Mouse (Mus musculus) intestine, embryonic 15.5 days (tissue): Measurements from ENCODE around the gene a. TPM values are rescaled to one million over a fixed set of nuclear protein-coding genes. Genes with fewer than 3 reads are reported as not detected.

Source experiments
- ATAC-seq: fragments of 200-750 bp; cut with Nextera tagmentation; 2 replicates; pipeline ENCODE4 v1.8.0; 2017; ENCODE audit warnings: moderate TSS enrichment, moderate library complexity
- H3K27ac ChIP-seq: fragments of 300-500 bp; sonication (generic); 2 replicates; pipeline ENCODE4 v1.5.1; 2015; ENCODE audit warnings: mild to moderate bottlenecking, inconsistent platforms
- H3K27me3 ChIP-seq: fragments of 300-500 bp; sonication (generic); replicated peaks from 2 replicates; pipeline ENCODE4 v1.6.1; 2015; ENCODE audit warnings: inconsistent platforms
- H3K36me3 ChIP-seq: fragments of 300-500 bp; sonication (generic); 2 replicates; pipeline ENCODE4 v1.6.1; 2015; ENCODE audit warnings: inconsistent platforms
- H3K4me1 ChIP-seq: fragments of 300-500 bp; sonication (generic); replicated peaks from 2 replicates; pipeline ENCODE4 v1.6.1; 2015; ENCODE audit warnings: inconsistent platforms
- H3K4me2 ChIP-seq: fragments of 300-500 bp; sonication (generic); replicated peaks from 2 replicates; pipeline ENCODE4 v1.6.1; 2015; ENCODE audit warnings: mild to moderate bottlenecking, inconsistent platforms
- H3K4me3 ChIP-seq: fragments of 300-500 bp; sonication (generic); replicated peaks from 2 replicates; pipeline ENCODE4 v1.5.1; 2015; ENCODE audit warnings: inconsistent platforms
- H3K9ac ChIP-seq: fragments of 300-500 bp; sonication (generic); 2 replicates; pipeline ENCODE4 v1.6.1; 2015; ENCODE audit warnings: inconsistent platforms
- H3K9me3 ChIP-seq: fragments of 300-500 bp; sonication (generic); 2 replicates; pipeline ENCODE4 v1.6.1; 2016; ENCODE audit warnings: inconsistent platforms
- WGBS: fragments of 180-500 bp; shearing (Covaris S2); methylation state at CpG from one replicate; pipeline ENCODE4 v1.1.7; 2015; 5-methylcytosine and 5-hydroxymethylcytosine counted together
- polyA plus RNA-seq: library from polyadenylated mRNA; unstranded; fragments of >200 nt; fragmentation: Nextera tagmentation; extraction: Ambion mirVana; gene quantifications from 2 replicates; pipeline ENCODE4 v1.2.1, GENCODE M21; 2015

Gene a
- polyA plus RNA-seq, 1 experiment from 2014 or later, result 0.63 TPM

DNA sequence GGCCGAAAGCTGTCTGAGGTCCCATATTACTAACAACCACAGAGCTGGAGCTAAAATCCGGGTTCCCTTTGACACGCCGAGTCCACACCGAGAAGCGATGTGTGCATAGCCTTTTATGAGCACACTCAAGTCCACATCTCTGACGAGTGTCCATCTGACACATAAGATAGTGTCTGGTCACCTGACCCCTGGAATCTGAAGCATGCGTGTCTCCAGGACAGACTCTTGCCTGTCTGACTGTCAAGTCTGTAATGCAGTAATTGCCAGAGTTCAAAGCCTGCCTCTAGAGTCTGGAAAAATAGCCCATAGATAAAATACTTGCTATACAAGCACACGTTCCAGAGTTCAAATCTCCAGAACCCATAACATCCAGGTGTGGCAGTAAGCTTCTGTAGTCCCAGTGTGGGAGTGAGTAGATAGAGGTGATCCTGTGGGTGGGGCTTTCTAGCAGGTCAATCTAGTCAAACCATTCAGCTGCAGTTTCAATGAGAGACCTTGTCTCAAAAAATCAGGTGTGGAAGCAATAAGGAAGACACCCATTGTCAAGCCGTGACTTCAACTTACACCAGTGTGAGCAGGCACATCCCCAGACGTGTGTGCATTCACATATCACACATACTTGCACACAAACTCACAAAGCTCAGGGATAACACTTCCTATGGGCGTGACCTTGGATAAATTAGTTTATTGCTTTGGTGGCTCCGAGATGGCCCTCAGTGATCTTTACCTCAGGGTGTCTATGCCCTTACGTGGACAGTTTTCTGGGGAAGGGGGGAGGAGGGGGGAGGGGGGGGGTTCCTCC lies 309.0 kb downstream of the a start:
- H3K4me2 ChIP-seq, result no peak overlapping the region
- no peaks in the 10 kb centered on the region for H3K36me3 ChIP-seq
- ATAC-seq, result peak; percentile 72
- no peaks in the 10 kb centered on the region for H3K27me3 ChIP-seq
- no peak overlapping the region for H3K4me3 ChIP-seq
- no peaks in the 10 kb centered on the region for H3K9me3 ChIP-seq
- peak overlapping the region; percentile 73 for H3K27ac ChIP-seq
- no peaks in the 10 kb centered on the region for H3K4me1 ChIP-seq
- WGBS, result 67% methylated on average over 14 of the region's 14 CpGs
- H3K9ac ChIP-seq, result no peak overlapping the region

Other genes starting within 250 kb of the a start
- gene 1700003F12Rik, start 244.3 kb upstream of the a start, polyA plus RNA-seq, result 0.52 and 0.57 TPM in 2 replicates
- gene Actl10, start 239.6 kb upstream of the a start, polyA plus RNA-seq, result 0.15 TPM in 1 of 2 replicates, not detected in the other
- 1.2 TPM in 2 replicates for gene Necab3, start 232.5 kb upstream of the a start, polyA plus RNA-seq
- gene E2f1, start 221.5 kb upstream of the a start, polyA plus RNA-seq, result 16.7 and 18.7 TPM in 2 replicates
- gene Pxmp4, start 187.7 kb upstream of the a start, polyA plus RNA-seq, result 28.0 and 32.9 TPM in 2 replicates
- gene Zfp341, start 178.1 kb upstream of the a start, polyA plus RNA-seq, result 0.69 and 1.0 TPM in 2 replicates
- gene 4930519P11Rik, start 178.0 kb upstream of the a start, polyA plus RNA-seq, result not detected in 2 replicates
- gene Chmp4b, start 139.7 kb upstream of the a start, polyA plus RNA-seq, result 36.3 and 36.4 TPM in 2 replicates
- gene Gm14214, start 21.4 kb upstream of the a start, polyA plus RNA-seq, result not detected in 2 replicates
- gene Raly, start 306 bp upstream of the a start, polyA plus RNA-seq, result 31.6 and 34.6 TPM in 2 replicates
- gene Eif2s2, start 101.5 kb downstream of the a start, polyA plus RNA-seq, result 87.5 and 106 TPM in 2 replicates
- 2.3 and 2.7 TPM in 2 replicates for gene Gm14226, start 226.9 kb downstream of the a start, polyA plus RNA-seq